Mouse (Mus musculus) hindbrain, embryonic 16.5 days (tissue): ENCODE measurements at regions not wholly inside any gene's neighbourhood (a gene's known extent, or its start where the extent isn't known, plus 50 kb on each side); places are given as distances from the start of the nearest gene placed in this dataset.

Source experiments
- ATAC-seq: fragments of 200-750 bp; cut with Nextera tagmentation; 2 replicates; pipeline ENCODE4 v1.8.0; 2017; ENCODE audit warnings: moderate TSS enrichment, moderate library complexity
- H3K27ac ChIP-seq: fragments of 300-500 bp; sonication (generic); 2 replicates; pipeline ENCODE4 v1.5.1; 2014; ENCODE audit warnings: low read depth, mild to moderate bottlenecking, control low read depth, low read length, moderate library complexity
- H3K27me3 ChIP-seq: fragments of 300-500 bp; sonication (generic); replicated peaks from 2 replicates; pipeline ENCODE4 v1.6.1; 2014; ENCODE audit warnings: low read length; ENCODE audit not compliant: control insufficient read depth, insufficient read depth
- H3K36me3 ChIP-seq: fragments of 300-500 bp; sonication (generic); 2 replicates; pipeline ENCODE4 v1.6.1; 2014; ENCODE audit warnings: mild to moderate bottlenecking, low read length, moderate library complexity, mixed read lengths; ENCODE audit not compliant: control insufficient read depth, insufficient read depth
- H3K4me1 ChIP-seq: fragments of 300-500 bp; sonication (generic); 2 replicates; pipeline ENCODE4 v1.6.1; 2014; ENCODE audit warnings: low read depth, low read length; ENCODE audit not compliant: control insufficient read depth, insufficient read depth
- H3K4me2 ChIP-seq: fragments of 300-500 bp; sonication (generic); 2 replicates; pipeline ENCODE4 v1.6.1; 2014; ENCODE audit warnings: mild to moderate bottlenecking, low read length, control low read depth, moderate library complexity
- H3K4me3 ChIP-seq: fragments of 300-500 bp; sonication (generic); 2 replicates; pipeline ENCODE4 v1.5.1; 2014; ENCODE audit warnings: mild to moderate bottlenecking, low read length, control low read depth, moderate library complexity
- H3K9ac ChIP-seq: fragments of 300-500 bp; sonication (generic); 2 replicates; pipeline ENCODE4 v1.6.1; 2014; ENCODE audit warnings: low read depth, mild to moderate bottlenecking, control low read depth, low read length, moderate library complexity
- H3K9me3 ChIP-seq: fragments of 300-500 bp; sonication (generic); 2 replicates; pipeline ENCODE4 v1.6.1; 2014; ENCODE audit warnings: mild to moderate bottlenecking, low read length, moderate library complexity; ENCODE audit not compliant: control insufficient read depth
- WGBS: fragments of 180-500 bp; shearing (Covaris S2); extraction: QIAGEN DNeasy Blood & Tissue Kit; methylation state at CpG from one replicate; pipeline ENCODE4 v1.1.7; 2014; 5-methylcytosine and 5-hydroxymethylcytosine counted together

GRCm38 (mm10) chr16:64391440-64392197 lies 210.6 kb downstream of the Csnka2ip start:
- no peaks in the 10 kb centered on the region for H3K36me3 ChIP-seq
- no peaks in the 10 kb centered on the region for H3K27me3 ChIP-seq
- H3K4me1 ChIP-seq, result no peaks in the 10 kb centered on the region
- no peak for ATAC-seq
- no peaks in the 10 kb centered on the region for H3K9me3 ChIP-seq
- H3K4me2 ChIP-seq, result no peak overlapping the region
- no peak overlapping the region for H3K9ac ChIP-seq
- H3K4me3 ChIP-seq, result no peak overlapping the region
- no peak overlapping the region for H3K27ac ChIP-seq
- 52% methylated on average over 8 of the region's 8 CpGs for WGBS

GRCm38 (mm10) chr16:64368608-64369399 lies 233.4 kb downstream of the Csnka2ip start:
- Histone ChIP-seq H3K36me3 (no peaks in the 10 kb centered on the region), H3K4me2 (no peak overlapping the region), H3K4me1 (no peaks in the 10 kb centered on the region), H3K27me3 (no peaks in the 10 kb centered on the region), H3K9me3 (no peaks in the 10 kb centered on the region), H3K9ac (no peak overlapping the region), H3K27ac (no peak overlapping the region), H3K4me3 (no peak overlapping the region)
- WGBS, result 77% methylated on average over 13 of the region's 13 CpGs
- ATAC-seq, result no peak

- Histone ChIP-seq H3K9me3 (no peaks in the 10 kb centered on the region), H3K27ac (no peak overlapping the region), H3K4me1 (no peaks in the 10 kb centered on the region), H3K36me3 (no peaks in the 10 kb centered on the region), H3K27me3 (no peaks in the 10 kb centered on the region), H3K4me2 (no peak overlapping the region), H3K9ac (no peak overlapping the region), H3K4me3 (no peak overlapping the region)
- no peak for ATAC-seq
- 63% methylated on average over 10 of the region's 10 CpGs for WGBS
These were observed 254.3 kb downstream of the Csnka2ip start for GRCm38 (mm10) chr16:64347940-64348339.

- Histone ChIP-seq H3K27ac (no peak overlapping the region), H3K4me1 (peaks cover 4% of the 10 kb centered on the region), H3K9me3 (no peaks in the 10 kb centered on the region), H3K9ac (no peak overlapping the region), H3K4me3 (no peak overlapping the region), H3K4me2 (no peak overlapping the region), H3K36me3 (no peaks in the 10 kb centered on the region), H3K27me3 (no peaks in the 10 kb centered on the region)
- peak; percentile 48 for ATAC-seq
- 51% methylated on average over 1 of the region's 1 CpGs for WGBS
These were observed 269.2 kb downstream of the Csnka2ip start for GRCm38 (mm10) chr16:64332887-64333455.

- Histone ChIP-seq H3K36me3 (no peaks in the 10 kb centered on the region), H3K4me2 (no peak overlapping the region), H3K27me3 (no peaks in the 10 kb centered on the region), H3K4me1 (peaks cover 4% of the 10 kb centered on the region), H3K9me3 (no peaks in the 10 kb centered on the region), H3K27ac (no peak overlapping the region), H3K9ac (no peak overlapping the region), H3K4me3 (no peak overlapping the region)
- WGBS, result 48% methylated on average over 8 of the region's 8 CpGs
- ATAC-seq, result peak; percentile 81
These were observed 269.9 kb downstream of the Csnka2ip start for GRCm38 (mm10) chr16:64332195-64332886.

- peak; percentile 73 for ATAC-seq
These were observed 272.7 kb downstream of the Csnka2ip start for GRCm38 (mm10) chr16:64329264-64330060.

GRCm38 (mm10) chr16:64318796-64319493 lies 283.3 kb downstream of the Csnka2ip start:
- Histone ChIP-seq H3K27ac (no peak overlapping the region), H3K4me1 (no peaks in the 10 kb centered on the region), H3K4me2 (no peak overlapping the region), H3K36me3 (no peaks in the 10 kb centered on the region), H3K9me3 (no peaks in the 10 kb centered on the region), H3K4me3 (no peak overlapping the region), H3K27me3 (no peaks in the 10 kb centered on the region), H3K9ac (no peak overlapping the region)
- ATAC-seq, result peak; percentile 65
- 84% methylated on average over 4 of the region's 4 CpGs for WGBS

More at GRCm38 (mm10) chr16:64329264-64330060, 272.7 kb downstream of the Csnka2ip start:
- Histone ChIP-seq H3K4me3 (no peak overlapping the region), H3K9me3 (no peaks in the 10 kb centered on the region), H3K27me3 (no peaks in the 10 kb centered on the region), H3K4me1 (peaks cover 4% of the 10 kb centered on the region), H3K36me3 (no peaks in the 10 kb centered on the region), H3K27ac (no peak overlapping the region), H3K9ac (no peak overlapping the region), H3K4me2 (peak overlapping the region; percentile 40)
- 36% methylated on average over 11 of the region's 11 CpGs for WGBS

- Histone ChIP-seq H3K4me2 (no peak overlapping the region), H3K4me1 (no peaks in the 10 kb centered on the region), H3K9ac (no peak overlapping the region), H3K27ac (no peak overlapping the region), H3K27me3 (no peaks in the 10 kb centered on the region), H3K4me3 (no peak overlapping the region), H3K9me3 (no peaks in the 10 kb centered on the region), H3K36me3 (no peaks in the 10 kb centered on the region)
- 85% methylated on average over 1 of the region's 1 CpGs for WGBS
- ATAC-seq, result no peak
These were observed 285.4 kb downstream of the Csnka2ip start for GRCm38 (mm10) chr16:64316831-64317230.
